Mouse (Mus musculus) spleen, postnatal 4 days (tissue): Measurements from ENCODE around the gene Tef.
A peak's percentile ranks its signal among the peaks of the same experiment; 100 is the strongest.

Experiments used
- DNase-seq, 2 experiments: peaks; one replicate each; pipeline ENCODE4 v3.0.0; 2022; ENCODE audit warnings: low spot score in 2 of 2

Gene Tef

DNA sequence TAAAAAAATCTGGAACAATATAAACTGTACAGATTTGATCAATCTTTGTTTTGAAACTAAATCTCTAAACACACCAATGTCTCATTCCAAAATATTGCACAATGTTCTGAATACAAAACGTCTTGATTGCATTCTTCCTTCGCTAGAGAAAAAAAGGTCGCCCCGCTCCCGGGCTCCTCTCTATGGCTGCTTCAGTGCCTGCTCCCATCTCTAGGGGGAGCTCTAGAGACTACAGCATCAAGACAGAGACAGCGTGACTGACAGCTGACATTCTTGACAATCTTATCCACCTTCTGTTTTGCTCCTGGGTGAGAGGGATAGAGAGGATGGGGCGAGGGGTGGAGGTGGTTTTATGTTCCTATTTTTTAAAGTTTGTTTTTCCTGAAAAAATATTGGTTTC, 46.1 kb downstream of the Tef start:
- peak; percentile 70 to 81 for DNase-seq

DNA sequence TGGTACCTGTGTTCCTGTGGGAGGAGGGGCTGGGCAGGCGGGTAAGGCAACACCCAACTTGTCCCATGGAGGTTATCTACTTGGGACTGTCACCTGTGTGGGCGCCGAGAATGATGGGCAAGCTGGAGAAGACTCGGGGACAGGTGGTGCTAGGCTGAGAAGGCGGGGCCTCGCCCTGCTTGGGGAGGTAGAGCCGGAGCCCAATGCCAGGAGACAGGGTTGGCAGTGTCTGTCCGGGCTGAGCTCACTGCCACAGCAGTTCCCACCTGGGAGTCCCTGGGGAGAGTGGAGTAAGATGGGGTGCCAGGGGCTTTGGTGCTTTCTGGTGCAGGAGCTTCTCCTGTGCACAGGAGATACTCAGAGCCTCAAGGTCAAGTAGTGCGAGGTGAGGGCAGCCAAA, 46.9 kb downstream of the Tef start:
- no peak for DNase-seq

DNA sequence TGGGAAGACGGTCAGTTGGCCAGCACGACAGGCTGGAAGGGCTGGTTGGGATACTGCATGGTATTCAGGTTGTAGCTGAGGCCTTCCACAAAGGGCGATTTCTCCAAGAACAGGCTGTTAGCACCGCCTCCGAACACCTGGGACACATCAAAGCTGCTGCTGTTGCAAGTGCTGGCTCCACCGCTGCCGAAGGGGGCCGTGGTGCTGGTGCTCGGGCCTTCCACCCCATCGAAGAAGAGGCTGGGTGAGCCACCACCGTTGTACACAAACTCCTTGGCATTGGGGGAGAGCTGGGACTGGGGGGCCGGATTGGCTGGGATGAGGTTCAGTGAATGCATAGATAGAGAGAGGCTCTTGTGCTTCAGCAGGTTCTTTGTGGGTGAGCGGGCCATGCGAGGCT, 48.5 kb downstream of the Tef start:
- no peak for DNase-seq

DNA sequence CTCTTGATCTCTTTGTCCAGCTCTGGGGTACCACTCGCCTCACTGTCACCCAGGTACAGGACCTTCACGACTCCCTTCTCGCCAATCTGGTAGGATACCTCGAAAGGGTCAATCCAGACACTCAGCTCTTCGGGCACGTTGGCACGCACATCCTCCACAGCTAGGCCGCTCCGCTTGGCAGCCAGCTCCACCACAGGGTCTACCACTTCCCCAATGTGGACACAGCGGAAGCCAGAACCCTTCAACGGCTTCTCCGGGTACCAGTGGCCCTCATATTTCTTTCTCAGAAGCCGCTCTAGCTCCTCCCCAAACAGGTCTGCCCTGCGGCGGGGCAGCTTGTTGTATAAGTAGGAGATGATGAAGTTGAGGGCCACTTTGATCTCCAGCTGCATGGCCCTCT, 49.2 kb downstream of the Tef start:
- no peak for DNase-seq

DNA sequence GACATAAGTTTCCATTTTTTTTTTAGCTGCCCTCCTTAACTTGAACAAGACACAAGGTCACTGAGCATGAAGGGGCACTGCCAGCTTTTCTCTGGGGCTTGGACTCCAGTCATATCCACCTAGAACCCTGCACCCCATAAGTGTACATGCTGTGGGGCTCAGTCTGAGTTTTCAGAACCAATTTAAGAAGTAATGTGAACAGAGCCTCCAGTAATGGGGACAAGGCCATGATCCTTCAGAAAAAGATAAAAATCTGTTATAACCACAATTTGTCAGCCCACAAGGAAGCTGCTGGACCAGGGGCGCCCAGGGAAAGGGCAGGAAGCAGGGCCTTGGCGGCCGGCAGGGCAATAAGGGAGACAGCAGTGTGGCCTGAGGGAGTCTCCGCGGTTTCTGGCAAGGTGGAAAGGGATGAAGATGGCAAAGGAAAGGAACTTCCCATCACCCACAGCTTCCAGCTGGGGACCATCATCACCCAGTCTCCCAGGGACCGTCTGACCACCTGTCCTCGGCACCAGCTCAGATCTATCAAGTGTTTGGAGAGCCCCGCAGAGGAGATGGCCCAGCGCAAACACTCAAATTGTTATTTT, 50.3 kb downstream of the Tef start:
- DNase-seq = no peak

DNA sequence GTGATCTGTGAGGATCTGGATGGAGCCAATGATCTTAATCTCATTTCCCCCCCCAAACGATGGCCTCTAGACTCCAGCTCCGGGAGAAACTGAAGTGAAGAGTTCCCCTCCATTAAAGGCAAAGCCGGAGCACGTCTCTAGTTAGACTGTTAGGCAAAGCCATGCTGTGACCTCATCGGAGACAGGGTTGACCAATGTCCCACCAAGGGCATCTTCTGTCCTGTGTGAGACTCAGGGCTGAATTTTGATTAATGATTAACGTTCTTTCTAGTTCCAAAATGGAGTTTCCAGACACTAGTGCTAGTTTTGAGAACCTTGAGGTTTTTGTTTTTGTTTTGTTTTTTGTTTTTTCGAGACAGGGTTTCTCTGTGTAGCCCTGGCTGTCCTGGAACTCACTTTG, 50.9 kb downstream of the Tef start:
- no peak for DNase-seq

DNA sequence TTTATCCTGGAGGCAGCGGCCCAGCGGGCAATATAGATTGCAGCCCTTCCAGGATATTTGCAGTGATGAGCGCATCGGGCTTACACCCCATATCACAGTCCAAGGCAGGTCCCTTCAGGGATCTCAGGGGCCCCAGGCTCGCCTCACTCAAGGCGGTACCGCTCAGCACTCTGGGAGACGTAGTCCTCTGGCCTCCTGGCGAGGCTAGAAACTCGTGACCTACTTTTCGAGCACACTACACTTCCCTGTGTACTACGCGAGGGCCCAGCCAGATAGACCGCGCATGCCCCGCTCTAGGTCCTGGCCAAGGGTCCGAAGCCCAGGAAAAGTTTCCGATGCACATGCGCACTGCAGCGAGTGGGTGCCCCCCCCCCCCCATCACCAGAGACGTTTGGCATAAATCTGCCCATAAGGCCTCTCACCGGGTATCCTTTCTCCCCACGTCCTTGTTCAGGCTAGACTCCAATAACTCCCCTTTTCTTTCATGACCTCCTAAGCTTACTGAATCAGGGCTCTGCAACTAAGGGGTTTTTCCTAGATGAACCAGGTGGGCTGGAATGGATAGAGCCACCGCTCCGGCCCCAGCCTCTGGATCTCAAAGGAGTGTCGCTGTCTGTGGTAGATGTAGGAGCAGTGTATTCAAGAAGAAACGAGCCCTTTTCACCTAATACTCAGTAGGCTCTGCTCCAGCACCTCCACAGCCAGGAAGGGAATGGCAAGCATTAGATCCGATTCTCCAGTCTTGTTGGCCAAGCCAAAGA, 54.0 kb downstream of the Tef start:
- DNase-seq = peak; percentile 82 to 88

DNA sequence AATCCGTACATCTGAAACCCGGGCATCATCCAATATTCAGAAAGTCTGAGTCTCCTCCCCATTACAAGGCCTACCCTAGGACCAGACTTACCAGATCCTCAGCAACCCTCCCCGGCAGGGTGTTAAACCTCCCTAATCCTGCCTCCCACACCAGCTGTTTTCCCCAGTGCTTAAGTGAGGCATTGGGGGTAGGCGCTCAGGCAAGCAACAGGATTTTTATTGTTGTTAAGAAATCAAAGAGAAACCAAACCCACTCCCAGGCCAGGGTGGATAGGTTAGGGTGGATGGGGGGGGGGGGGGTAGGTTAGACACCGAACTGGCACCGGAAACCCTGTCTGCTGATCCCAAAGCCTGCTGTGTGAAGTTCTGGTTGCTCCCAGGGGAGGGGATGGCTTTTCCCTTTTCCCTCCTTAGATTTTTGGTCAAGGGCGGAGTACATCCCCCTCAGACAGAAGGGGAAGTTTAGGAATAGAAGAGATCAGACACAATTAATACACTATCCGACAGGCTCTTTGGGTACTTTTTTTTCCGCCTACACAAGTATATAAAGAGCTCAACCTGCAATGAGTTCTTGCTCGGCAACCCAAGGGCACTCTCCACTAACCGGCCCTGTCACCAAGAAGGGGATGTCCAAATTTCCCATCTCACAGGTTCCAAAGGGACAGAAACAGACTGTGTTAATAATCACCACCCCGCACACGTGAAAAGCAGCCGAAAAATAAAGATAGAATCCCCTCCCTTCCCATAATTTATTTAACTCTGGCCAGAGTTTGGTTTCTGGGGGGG, 54.9 kb downstream of the Tef start:
- DNase-seq = no peak

DNA sequence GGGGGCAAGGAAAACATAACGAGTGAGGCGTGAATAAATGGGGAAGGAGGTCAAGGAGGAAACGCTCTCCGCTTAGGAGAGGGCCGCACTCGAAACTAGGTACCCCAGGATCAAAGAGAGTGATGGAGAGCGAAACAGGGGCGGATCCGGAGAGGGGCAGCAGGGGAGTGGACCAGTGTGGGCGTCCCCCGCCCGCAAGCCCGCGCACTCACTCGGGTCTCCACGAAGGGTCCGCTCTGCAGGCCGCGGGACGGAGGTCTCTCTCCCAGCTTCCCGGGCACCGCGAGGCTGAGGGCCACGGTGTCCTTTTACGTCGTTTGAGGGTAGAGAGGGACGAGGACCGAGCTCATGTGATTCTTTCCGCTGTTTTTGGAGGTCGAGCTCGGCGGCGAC, 55.5 kb downstream of the Tef start:
- no peak for DNase-seq

DNA sequence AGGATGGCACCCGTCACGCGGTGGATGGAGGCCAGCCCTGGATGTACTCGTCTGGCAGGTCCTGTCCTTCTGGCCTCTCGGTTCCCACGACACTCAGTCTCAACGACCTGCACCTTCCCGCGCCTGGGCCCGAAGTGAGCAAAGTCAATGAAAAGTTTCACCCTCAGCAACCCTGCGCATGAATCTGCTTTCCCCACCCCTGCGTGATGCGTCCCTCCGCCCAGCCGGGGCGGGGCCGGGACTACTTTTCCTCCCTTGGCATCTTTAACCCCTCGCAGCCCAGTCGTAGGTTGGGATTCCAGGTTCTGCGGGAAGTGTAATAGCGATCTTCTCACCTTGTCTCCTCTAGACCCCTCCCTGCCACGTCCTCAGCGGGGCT, 55.9 kb downstream of the Tef start:
- DNase-seq = peak; percentile 90 to 94

DNA sequence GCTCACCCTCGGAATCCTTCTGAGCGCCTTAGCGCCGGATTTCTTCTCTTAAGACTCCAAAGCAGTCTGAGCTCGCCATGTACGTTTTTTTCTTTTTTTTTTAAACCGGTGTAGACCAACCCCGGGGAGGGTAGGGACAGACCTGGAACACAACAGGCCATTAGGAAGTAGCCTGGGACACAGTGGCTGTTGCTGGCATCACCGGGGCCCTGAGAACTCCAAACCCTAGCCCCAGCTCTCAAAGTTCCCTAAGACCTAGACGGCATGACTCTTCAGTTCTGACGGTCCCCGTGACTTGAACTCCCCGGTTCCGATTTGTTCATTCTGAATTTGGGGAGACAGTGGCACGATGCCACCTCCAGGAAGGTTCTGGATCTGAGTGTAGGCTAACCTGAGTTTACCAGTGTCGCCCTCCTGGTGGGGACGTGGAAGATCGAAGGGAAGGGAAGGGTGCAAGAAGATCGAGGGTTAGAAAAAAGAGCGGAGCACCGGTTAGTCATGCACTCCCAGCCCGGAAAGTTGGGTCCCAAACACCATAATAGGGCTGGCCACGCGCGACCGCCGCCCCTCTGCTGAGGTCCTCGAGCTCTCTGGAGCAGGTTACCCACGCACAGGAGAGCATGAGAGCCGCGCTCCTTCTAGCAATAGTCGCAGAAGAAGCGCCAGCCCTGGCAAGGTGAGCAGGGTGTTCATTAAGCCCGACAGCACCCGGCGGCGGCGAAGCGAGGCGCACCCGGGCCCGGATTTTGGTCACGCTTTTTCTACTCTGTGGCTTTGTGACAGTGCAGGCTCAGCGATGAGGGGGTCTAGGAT, 56.5 kb downstream of the Tef start, which contains the start of gene Tob2:
Gene Tob2, minus strand, starts transcription at position 280 of the 813 bp plus-strand sequence.
- peak; percentile 63 to 86 for DNase-seq

DNA sequence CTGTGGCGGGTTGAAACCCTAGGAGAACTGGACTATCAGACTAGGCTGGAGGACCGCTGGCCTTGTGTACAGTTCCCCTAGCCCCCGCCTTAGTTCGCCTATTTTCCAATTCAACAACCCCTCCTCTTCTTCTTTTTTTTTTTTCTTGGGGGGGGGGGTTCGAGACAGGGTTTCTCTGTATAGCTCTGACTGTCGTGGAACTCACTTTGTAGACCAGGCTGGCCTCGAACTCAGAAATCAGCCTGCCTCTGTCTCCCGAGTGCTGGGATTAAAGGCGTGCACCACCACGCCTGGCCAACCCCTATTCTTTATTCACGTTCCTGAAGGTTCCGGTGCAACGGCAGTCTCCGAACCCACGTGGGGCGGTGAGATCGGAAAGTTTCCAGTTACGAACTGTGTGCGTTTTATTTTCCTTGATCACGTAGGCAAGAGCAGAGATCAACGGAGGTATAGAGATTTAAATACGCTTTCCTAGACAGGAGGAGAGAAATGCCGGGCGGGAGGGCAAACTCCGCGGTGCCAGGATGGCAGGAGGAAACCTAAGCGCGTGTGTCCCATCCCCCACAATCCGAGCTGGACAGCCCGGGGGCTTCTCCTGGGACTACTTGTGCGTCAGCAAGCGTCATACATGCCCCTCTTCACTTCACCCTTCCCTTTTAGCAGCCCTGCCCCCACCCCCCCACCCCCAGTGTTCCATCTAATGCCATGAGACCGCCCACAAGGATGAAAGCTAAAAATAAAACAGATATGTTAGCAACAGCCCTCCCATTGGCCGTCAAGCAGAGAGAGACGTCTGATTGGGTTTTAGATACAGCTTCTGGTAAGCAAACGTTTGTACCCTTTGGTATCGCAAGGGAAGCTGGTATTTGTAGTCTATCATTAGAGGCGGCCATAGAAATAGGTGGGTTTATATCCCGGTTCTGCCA, 57.4 kb downstream of the Tef start:
- DNase-seq = peak; percentile 76 to 84

DNA sequence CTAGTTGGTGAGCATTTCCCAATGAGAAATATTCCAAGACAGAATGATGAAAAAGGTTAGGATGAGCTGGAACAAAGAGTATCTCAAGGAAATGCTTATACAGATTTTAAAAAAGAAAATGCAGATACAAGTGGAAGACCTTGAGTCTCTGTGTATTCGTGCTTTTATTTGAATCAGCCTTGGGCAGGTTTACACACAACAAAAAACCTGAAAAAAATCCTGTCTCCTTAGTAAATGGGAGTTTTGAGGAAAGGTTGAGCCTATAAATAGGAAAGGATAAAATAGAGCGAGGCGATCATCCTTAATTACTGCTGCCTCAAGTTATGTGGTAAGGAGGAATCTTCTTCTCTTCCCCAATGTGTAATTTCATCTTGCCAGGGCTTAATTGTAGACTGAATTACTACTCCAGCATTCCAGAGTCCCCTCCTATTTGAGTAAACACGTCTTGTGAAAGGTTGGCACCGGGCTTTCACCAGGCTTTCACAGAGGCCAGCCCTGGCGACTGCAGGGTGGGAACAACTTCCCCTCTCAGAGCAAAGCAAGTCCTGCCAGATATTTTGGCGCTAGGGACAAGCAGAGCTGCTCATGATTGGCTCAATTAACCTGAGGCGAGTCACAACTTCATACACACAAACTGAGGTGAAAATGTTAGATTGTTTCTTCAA, 58.4 kb downstream of the Tef start:
- DNase-seq = no peak

DNA sequence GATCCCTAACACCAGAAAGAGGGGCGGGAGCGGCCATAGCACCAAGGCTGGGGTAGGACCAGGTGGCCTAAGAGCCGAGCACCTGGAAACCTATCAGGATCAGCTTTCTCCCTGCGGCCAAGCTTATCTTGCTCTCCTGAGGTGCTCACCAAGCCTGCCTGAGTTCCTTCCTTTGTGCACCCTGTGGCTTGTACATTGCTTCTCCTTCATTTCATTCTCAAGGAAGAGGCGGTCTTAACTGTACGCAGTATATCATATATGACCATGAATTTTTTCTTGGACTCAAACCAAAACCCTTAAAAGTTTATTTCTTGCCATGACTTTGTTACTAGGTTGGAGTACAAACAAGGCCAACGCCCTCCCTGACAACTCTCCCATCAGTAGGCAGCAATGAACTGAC, 62.0 kb downstream of the Tef start:
- no peak for DNase-seq

DNA sequence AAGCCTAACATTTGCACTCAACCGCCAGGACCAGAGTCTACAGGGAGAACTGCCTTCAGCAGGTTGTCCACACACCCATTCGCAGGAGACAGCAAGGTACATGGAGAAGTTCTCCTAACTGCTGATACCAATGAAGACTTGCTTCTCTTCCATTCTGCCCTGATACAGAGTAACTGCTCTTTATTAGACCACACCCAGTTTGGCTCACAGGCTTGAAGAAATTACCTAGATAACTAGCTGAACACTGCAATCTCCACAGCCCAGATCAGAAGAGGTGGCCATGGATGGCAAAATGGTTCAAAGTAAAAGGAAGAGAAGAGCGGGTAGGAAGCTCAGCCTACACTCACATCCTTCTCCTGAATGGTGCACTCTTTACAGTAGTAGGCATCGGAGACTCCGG, 67.8 kb downstream of the Tef start:
- no peak for DNase-seq

DNA sequence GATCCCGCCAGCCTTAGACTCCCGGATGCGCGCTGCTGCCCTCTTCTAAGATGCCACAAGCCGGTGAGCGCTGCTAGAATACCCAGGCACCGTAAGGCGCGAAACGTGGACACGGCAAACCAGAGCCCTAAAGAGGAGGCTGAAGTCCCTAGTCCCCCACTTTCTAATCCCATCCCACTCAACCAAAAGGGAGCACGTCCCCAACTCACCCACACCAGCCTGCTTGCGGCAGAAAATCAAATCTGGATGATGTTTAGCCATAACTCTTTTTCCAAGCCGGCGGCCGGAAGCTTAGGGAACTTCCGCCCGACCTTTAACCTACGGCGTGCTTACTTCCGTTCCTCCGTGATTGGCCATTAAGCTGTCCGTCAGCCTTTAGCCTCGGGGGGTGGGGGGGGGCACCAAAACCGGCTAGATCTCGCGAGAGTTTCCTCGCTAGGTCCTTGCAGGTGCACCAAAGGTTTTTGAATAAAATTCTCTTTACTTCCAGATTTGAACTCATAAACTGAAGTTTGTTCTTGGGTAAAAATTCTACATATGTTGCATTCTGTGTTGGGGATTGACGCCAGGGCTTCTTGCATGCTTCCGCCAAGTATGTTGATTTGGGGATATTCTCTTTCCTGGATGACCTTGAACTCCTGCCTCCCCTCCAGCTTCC, 69.5 kb downstream of the Tef start, which contains the start of gene Phf5a:
Gene Phf5a, minus strand, starts transcription at position 308 of the 658 bp plus-strand sequence.
- DNase-seq = peak; percentile 81 to 90

DNA sequence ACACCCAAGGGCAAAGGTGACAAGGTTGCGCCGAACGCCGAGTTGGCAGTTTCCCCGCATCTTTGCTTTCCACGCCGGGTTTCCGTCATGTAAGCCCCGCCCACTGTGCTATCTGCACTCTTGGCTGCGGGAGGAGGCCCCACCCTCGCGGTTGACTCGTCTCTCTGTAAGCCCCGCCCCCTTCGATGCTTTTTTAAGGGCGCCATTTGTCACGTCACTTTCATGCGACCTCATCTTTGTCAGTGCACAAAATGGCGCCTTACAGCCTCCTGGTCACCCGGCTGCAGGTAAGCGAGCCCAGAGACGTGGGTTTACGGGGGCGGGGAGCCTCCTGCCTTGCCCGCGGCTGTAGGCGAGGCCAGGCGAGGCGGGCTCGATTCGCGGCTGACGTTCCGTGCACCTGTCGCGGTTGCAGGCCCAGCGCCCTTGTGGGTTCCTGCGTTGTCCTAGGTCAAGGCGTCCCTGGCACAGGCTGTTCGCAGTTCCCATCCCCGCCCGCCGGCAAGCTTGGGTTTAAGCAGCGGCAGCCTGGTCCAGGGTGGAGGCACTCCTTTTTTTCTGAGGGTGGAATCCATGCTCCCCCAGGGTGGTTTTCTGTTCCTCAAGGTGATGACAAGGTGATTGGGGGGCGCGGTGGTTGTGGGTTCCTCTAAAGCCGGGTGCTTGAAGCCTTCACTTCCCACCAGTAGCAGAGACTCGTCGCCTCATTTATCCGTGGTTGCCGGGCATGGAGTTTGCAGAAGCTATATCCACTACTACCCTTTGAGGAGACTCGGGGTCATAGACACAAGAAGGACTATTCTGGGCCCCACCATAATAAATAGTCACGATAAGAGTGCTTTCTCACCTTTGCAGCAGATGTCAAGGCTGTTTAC, 70.3 kb downstream of the Tef start, which contains the start of gene Aco2:
Gene Aco2, plus strand, starts transcription at position 48 of the 875 bp plus-strand sequence.
- peak; percentile 99 for DNase-seq
